Mouse (Mus musculus) hindbrain, embryonic 14.5 days (tissue): ENCODE measurements at regions not wholly inside any gene's neighbourhood (a gene's known extent, or its start where the extent isn't known, plus 50 kb on each side); places are given as distances from the start of the nearest gene placed in this dataset.

Experiments
- ATAC-seq: fragments of 200-750 bp; cut with Nextera tagmentation; 2 replicates; pipeline ENCODE4 v1.8.0; 2017; ENCODE audit warnings: moderate number of reproducible peaks, mild to moderate bottlenecking, moderate TSS enrichment, moderate library complexity; ENCODE audit not compliant: low FRiP score
- DNase-seq: peaks from one replicate; pipeline ENCODE4 v3.0.0-alpha.2; 2015; ENCODE audit warnings: low spot score
- H3K27ac ChIP-seq: fragments of 300-500 bp; sonication (generic); 2 replicates; pipeline ENCODE4 v1.5.1; 2014; ENCODE audit warnings: mild to moderate bottlenecking, moderate library complexity
- H3K27me3 ChIP-seq: fragments of 300-500 bp; sonication (generic); 2 replicates; pipeline ENCODE4 v1.6.1; 2014; ENCODE audit warnings: mild to moderate bottlenecking, low read length, mixed read lengths; ENCODE audit not compliant: control insufficient read depth, insufficient read depth
- H3K36me3 ChIP-seq: fragments of 300-500 bp; sonication (generic); replicated peaks from 2 replicates; pipeline ENCODE4 v1.6.1; 2014; ENCODE audit not compliant: control insufficient read depth, insufficient read depth
- H3K4me1 ChIP-seq: fragments of 300-500 bp; sonication (generic); replicated peaks from 2 replicates; pipeline ENCODE4 v1.6.1; 2014; ENCODE audit warnings: antibody characterized with exemption, low read length, mixed read lengths; ENCODE audit not compliant: control insufficient read depth, insufficient read depth
- H3K4me2 ChIP-seq: fragments of 300-500 bp; sonication (generic); replicated peaks from 2 replicates; pipeline ENCODE4 v1.6.1; 2014; ENCODE audit warnings: mild to moderate bottlenecking, moderate library complexity
- H3K4me3 ChIP-seq: fragments of 300-500 bp; sonication (generic); replicated peaks from 2 replicates; pipeline ENCODE4 v1.5.1; 2014; ENCODE audit warnings: mild to moderate bottlenecking, low read length
- H3K9ac ChIP-seq: fragments of 300-500 bp; sonication (generic); 2 replicates; pipeline ENCODE4 v1.6.1; 2014
- H3K9me3 ChIP-seq: fragments of 300-500 bp; sonication (generic); 2 replicates; pipeline ENCODE4 v1.6.1; 2016; ENCODE audit warnings: low read length; ENCODE audit not compliant: control insufficient read depth
- WGBS: fragments of 180-500 bp; shearing (Covaris S2); extraction: QIAGEN DNeasy Blood & Tissue Kit; methylation state at CpG from one replicate; pipeline ENCODE4 v1.1.7; 2014; 5-methylcytosine and 5-hydroxymethylcytosine counted together

DNA sequence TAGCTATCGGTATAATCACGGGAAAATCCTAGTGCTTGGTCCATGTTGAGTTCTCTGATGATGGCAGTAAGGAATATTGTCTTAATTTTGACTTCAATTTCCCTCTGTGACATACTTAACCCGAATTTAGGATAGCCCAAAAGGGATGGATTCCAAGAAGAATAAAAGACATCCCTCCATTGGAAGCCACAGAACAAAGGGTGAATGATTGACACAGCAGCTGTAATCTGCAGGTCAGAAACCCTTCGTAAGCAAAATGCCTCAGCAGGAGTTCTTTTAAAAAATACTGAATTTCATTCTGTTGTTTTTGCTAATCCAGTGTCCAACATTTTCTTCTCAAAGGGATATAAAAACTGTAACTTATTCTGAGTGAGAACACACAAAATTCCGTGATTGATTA is 492.7 kb downstream of the Epha3 start:
- ATAC-seq (no peak), DNase-seq (no peak)
- no peak overlapping the region for H3K4me3 ChIP-seq
- 53% methylated on average over 5 of the region's 5 CpGs for WGBS
- no peak overlapping the region for H3K4me2 ChIP-seq
- no peak overlapping the region for H3K27ac ChIP-seq
- no peaks in the 10 kb centered on the region for H3K4me1 ChIP-seq
- H3K27me3 ChIP-seq: no peaks in the 10 kb centered on the region
- H3K9me3 ChIP-seq: no peaks in the 10 kb centered on the region
- no peak overlapping the region for H3K9ac ChIP-seq
- H3K36me3 ChIP-seq: no peaks in the 10 kb centered on the region

DNA sequence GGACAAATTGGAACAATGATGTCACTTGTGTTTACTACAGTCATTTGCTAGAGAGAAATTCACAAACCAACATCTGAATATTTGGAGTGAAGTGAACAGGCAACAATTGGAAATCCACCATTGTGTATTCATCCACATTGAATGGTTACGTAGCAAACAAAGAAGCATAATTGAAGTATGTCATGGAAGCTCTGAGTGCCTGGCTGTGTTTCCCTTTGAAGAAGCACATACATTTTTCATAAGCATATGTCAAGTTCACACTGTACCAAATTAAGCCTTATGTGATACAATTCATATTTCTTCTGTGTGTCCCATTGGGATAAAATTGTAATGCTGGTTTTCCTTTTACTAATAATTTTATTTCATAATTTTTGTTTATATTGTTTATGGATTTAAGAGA is 459.0 kb downstream of the Epha3 start:
- Histone ChIP-seq H3K9me3 (no peaks in the 10 kb centered on the region), H3K27ac (no peak overlapping the region), H3K36me3 (no peaks in the 10 kb centered on the region), H3K9ac (no peak overlapping the region), H3K4me1 (no peaks in the 10 kb centered on the region), H3K4me3 (no peak overlapping the region), H3K4me2 (no peak overlapping the region), H3K27me3 (no peaks in the 10 kb centered on the region)
- 44% methylated on average over 1 of the region's 1 CpGs for WGBS
- ATAC-seq (no peak), DNase-seq (no peak)

DNA sequence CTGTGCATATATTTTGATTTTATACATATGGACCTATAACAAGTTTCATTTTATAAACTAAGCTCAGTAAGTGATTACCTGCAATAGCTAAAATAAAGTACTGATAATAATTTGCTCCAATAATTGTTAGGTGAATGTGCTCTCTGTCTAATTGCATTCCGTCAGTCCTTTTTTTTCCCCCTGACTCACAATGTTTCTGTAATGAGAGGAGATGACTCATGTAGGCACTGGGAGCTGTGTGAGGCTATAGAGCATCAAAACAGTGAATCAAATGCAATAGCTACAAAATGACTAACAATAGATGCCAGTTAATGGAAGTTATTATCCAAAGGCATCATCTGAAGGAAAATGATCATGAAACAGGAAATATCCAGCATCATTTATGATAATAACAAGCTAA is 451.3 kb downstream of the Epha3 start:
- no peak overlapping the region for H3K9ac ChIP-seq
- H3K4me1 ChIP-seq: no peaks in the 10 kb centered on the region
- H3K27me3 ChIP-seq: no peaks in the 10 kb centered on the region
- no peaks in the 10 kb centered on the region for H3K36me3 ChIP-seq
- H3K4me2 ChIP-seq: no peak overlapping the region
- no peak overlapping the region for H3K4me3 ChIP-seq
- ATAC-seq (no peak), DNase-seq (no peak)
- H3K27ac ChIP-seq: no peak overlapping the region
- WGBS: 71% methylated on average over 1 of the region's 1 CpGs
- no peaks in the 10 kb centered on the region for H3K9me3 ChIP-seq

DNA sequence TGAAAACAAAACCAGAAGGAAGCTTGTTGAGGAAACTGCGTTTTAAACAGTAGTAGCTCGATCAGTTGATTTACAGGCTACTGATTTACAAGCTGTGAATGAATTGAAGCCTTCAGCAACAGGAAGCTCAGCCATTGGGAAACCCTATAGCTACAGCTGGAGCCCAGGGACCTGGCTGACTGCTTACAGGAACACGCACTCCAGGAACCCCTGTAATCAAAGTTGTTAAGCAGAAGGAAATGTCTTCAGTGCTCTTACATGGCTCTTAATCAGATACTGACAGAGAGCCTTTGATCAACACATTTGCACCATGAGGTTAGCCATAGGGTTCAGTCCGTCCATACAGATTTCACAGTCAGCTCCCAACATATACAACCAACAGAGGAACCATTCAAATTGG is 411.7 kb downstream of the Epha3 start:
- Histone ChIP-seq H3K9ac (no peak overlapping the region), H3K27ac (no peak overlapping the region), H3K27me3 (no peaks in the 10 kb centered on the region), H3K9me3 (no peaks in the 10 kb centered on the region), H3K4me1 (no peaks in the 10 kb centered on the region), H3K36me3 (no peaks in the 10 kb centered on the region), H3K4me2 (no peak overlapping the region), H3K4me3 (no peak overlapping the region)
- ATAC-seq (no peak), DNase-seq (no peak)
- 77% methylated on average over 4 of the region's 4 CpGs for WGBS

DNA sequence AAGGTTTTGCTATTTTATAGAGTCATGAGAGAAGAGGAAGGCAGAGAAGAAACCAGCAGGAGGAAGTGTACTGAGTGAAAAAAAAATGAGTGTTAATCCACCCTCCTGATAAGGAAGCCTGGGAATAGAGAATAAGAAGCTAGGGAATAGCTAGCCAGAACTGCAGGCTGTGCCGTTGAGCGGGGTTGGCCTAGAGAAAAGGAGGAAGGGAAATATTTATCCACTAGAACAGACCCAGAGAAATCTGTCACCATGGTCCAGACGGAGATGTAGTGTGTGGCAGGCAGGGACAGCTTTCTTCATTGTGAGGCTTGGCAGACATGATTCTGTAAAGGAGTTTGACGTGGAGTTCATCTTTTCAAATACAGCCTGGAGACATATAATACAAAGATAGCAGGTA is 397.4 kb downstream of the Epha3 start:
- H3K4me3 ChIP-seq: no peak overlapping the region
- no peaks in the 10 kb centered on the region for H3K4me1 ChIP-seq
- H3K9ac ChIP-seq: no peak overlapping the region
- H3K36me3 ChIP-seq: no peaks in the 10 kb centered on the region
- ATAC-seq (no peak), DNase-seq (peak; percentile 17)
- H3K9me3 ChIP-seq: no peaks in the 10 kb centered on the region
- WGBS: 74% methylated on average over 4 of the region's 4 CpGs
- H3K4me2 ChIP-seq: no peak overlapping the region
- H3K27ac ChIP-seq: no peak overlapping the region
- no peaks in the 10 kb centered on the region for H3K27me3 ChIP-seq

DNA sequence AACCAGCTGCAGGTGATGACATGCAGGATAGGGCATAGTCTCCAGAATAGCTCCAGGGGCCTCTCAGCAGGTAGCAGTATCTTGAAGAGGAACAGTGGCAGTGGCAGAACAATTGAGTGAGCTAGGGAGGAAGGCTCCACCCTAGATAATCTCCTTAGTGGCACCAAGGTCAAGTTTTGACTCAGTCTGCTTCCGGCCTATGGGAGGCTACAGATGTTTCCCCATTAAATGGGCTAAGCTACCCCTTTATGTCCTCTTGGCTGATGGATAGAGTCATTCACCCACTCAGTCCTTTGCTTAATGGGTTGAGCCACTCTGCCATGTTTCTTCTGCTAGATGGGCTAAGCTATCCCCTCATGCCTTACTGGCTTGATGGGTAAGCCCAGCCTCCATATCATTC is 395.1 kb downstream of the Epha3 start:
- no peak for DNase-seq
- no peaks in the 10 kb centered on the region for H3K9me3 ChIP-seq
- no peaks in the 10 kb centered on the region for H3K27me3 ChIP-seq
- H3K4me1 ChIP-seq: no peaks in the 10 kb centered on the region
- H3K36me3 ChIP-seq: no peaks in the 10 kb centered on the region
- H3K4me2 ChIP-seq: no peak overlapping the region
- no peak overlapping the region for H3K4me3 ChIP-seq
- H3K27ac ChIP-seq: no peak overlapping the region
- ATAC-seq: no peak
- WGBS: 95% methylated on average over 1 of the region's 1 CpGs
- no peak overlapping the region for H3K9ac ChIP-seq
